Mouse (Mus musculus) lung, postnatal 14 days (tissue): ENCODE measurements around the gene Sumo2.
"Not testable (repeated sequence)": the region's sequence is repeated elsewhere in the genome, so short reads cannot be mapped to it uniquely, and the experiment has no call there.

Experiments used
- DNase-seq: peaks from one replicate; pipeline ENCODE4 v3.0.0; 2021

Gene Sumo2

DNA sequence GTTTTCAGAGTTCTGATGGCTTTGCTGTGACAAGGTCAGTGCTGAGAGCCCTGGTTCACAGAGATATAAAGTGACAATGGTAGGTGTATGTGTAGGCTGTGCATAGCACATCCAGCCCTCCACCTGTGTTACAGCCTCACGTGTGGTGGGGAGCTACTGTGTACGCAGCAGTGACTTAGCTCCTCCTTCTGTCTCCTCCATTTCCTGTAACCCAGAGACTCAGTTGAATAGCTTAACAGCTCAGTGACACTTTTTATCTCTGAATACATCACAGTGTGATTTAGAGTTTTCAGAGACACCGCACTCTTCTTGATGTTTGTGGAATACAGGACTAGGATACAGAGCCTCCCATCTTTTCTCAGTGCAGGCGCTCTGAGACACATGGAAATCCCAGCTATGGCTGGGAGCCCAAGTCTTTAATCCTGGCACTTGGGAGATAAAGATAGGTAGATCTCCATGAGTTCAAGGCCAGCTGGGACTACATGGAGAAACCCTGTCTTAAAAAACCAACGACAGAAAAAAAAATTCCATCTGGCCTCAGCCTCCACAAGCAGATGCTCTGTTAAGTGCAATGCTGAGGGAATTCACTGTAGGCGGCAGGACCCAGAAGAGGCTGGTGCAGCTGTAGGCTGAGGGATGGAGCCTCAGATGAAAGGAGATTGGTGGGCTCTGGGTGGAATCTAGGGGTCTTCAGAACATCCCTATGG, 54.4 kb downstream of the Sumo2 start:
- DNase-seq, result no peak

DNA sequence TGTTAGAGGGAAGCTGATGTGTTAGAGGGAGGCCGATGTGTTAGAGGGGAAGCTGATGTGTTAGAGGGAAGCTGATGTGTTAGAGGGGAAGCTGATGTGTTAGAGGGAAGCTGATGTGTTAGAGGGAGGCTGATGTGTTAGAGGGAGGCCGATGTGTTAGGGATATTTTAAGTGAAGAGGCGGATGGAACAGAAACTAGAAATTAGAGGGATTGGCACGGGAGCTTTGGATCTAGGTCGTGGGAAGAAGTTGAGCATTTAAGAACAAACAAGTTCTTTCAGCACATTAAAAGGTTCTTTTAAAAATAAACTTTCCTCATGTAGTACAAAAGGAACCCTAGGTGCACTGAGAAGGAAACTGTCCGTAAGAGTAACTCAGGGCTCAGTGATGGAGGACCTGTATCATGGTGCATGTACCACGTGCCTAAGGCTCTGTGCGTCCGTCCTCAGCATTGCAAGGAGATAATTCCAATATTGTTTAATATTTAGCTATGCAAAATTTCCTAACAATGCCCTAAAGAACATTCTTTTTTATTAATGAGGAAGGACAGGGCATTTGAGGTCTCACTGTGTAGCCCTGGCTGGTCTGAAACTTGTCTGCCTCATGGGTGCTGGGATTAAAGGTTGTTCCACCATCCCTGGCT, 57.7 kb downstream of the Sumo2 start:
- DNase-seq, result no peak

DNA sequence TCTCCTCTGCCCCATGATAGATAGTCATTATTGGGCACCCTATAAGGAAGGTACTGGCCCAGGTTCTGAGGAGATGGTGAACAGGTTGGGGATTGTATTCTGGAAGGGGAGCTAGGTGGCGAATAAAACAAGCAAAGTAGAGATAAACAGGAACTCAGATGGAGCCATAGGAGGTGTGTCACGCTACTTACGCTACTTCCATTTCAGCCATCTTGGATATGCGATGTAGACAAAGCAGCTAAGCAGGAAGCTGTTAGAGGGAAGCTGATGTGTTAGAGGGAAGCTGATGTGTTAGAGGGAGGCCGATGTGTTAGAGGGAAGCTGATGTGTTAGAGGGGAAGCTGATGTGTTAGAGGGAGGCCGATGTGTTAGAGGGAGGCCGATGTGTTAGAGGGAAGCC, 58.7 kb downstream of the Sumo2 start:
- DNase-seq, result not testable (repeated sequence)

DNA sequence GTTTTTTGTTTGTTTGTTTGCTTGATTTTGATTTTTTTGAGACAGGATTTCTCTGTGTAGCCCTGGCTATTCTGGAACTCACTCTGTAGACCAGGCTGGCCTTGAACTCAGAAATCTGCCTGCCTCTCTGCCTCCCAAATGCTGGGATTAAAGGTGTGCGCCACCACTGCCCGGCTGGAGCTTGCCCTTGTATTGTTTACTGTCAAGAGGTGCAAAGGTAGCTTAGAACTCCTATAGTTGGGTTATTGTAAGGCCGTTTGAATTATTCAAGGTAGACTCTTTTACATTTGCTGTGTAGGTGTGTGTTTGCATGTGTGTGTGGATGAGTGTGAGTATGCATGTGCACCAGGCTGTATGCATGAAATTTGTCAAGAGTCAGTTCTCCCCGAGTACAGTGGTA, 59.4 kb downstream of the Sumo2 start:
- DNase-seq, result not testable (repeated sequence)

DNA sequence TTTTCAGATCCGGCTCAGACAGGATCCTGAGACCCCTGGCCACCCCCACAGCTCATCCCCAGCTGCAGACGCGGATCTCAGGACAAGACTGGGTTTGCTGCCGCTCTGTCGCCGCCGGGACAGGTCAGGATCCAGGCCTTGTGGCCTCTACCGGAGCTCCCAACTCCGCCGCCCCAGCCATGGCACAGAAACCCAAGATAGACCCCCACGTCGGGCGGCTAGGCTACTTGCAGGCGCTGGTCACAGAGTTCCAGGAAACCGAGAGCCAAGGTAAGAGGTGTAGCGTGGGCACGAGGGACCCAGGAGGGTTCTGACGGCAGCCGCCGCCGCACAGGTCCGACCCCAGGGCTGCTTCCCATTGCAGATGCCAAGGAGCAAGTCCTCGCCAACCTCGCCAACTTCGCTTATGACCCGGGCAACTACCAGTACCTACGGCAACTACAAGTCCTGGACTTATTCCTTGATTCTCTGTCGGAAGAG, 60.3 kb downstream of the Sumo2 start:
- no peak for DNase-seq

DNA sequence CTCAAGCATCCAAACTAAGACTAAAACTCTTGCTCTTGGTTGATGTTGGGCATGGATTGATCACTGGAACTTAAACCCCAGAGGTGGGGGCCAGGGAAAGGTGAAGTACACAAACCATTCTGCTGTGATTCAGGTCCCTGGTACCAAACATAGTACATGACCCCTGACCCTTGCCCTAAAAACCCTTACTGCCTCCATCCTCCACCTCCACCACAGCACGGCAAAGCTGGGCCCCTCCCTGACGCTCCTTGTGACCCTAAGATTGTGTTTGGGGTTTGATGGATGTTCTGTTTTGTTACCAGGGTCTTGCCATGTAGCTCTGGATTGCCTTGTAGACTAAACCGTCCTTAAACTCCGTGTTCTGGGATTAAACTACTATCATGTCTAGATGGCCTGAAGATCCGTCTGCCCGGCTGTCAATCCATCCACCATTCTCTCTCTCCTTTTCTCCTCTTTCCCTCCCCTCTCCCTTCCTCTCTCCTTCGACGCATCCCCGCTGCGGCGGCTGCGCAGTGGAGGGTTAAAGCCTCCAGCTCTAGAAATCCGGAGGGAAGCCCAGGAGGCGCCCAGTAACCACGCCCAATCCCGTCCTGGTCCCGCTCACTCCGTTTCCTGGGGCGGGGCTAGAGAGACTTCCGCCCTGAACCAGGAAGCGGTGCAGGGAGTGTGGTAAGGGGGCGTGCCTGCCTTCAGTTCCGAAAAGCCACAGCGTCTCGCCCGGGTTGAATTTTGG, 60.9 kb downstream of the Sumo2 start, which contains the start of gene Armc7:
Gene Armc7 (plus strand): TSS at position 643 of the 733 bp plus-strand sequence.
- peak; percentile 96 for DNase-seq

DNA sequence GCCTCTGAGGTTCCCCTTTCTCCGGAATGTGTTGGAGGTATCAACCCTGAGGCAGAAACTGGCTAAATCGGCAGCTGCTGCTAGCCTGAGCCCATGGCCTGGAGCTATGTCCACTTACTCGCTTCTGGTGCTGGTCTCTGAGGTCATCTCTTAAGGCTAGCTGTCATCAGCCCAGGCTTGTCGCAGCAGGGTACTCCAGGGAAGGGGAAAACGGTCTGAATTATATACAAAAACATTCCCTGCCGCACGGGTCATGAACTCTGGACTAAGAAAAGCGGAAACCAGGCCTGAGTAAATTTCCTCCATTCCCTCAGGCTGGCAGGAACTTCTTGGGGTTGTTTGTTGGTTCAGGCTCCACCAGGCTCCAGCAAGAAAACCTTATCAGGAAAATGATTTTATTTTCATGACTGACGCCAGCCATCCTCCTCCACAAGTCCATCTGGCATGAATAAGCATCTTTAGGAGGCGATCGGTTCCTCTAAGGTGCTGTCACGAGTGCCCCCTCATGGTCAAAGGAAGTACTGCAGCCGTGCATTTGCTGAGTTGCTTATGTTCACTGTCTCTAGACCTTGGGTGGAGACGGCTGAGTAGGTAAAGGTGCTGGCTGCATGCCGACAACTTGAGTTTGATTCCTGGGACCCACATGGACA, 62.3 kb downstream of the Sumo2 start:
- DNase-seq, result peak; percentile 96
